Mouse (Mus musculus) thymus, adult 2 months (tissue): ENCODE results near the gene 9430097D07Rik. TPM values are rescaled to one million over a fixed set of nuclear protein-coding genes. Genes with fewer than 3 reads are reported as not detected.

ENCODE experiments used
- DNase-seq: peaks from one replicate; pipeline ENCODE4 v3.0.0; 2021
- H3K27ac ChIP-seq: fragments of 200-500 bp; 2 replicates; pipeline ENCODE4 v1.5.1; 2012; ENCODE audit warnings: low read length, control low read depth; ENCODE audit not compliant: control insufficient read depth, insufficient read depth
- H3K27me3 ChIP-seq: fragments of 200-500 bp; 2 replicates; pipeline ENCODE4 v1.6.1; 2012; ENCODE audit warnings: mild to moderate bottlenecking, low read length, moderate library complexity, mixed read lengths; ENCODE audit not compliant: control insufficient read depth, insufficient read depth
- H3K36me3 ChIP-seq: fragments of 200-500 bp; 2 replicates; pipeline ENCODE4 v1.6.1; 2012; ENCODE audit warnings: mild to moderate bottlenecking, low read length, moderate library complexity; ENCODE audit not compliant: control insufficient read depth, insufficient read depth
- H3K4me1 ChIP-seq: fragments of 200-500 bp; replicated peaks from 2 replicates; pipeline ENCODE4 v1.6.1; 2012; ENCODE audit warnings: low read length; ENCODE audit not compliant: control insufficient read depth, insufficient read depth
- H3K4me3 ChIP-seq: fragments of 200-500 bp; 2 replicates; pipeline ENCODE4 v1.5.1; 2012; ENCODE audit warnings: mild to moderate bottlenecking, low read length, control low read depth, moderate library complexity; ENCODE audit not compliant: control insufficient read depth, insufficient read depth
- CTCF ChIP-seq: fragments of 200-500 bp; IDR thresholded peaks from 2 replicates; pipeline ENCODE4 v1.5.1; 2012; ENCODE audit warnings: mild to moderate bottlenecking, control low read depth, low read length, moderate library complexity, borderline replicate concordance; ENCODE audit not compliant: control insufficient read depth, poor library complexity, insufficient read depth; ENCODE audit errors: extremely low read depth
- POLR2A ChIP-seq: fragments of 200-500 bp; IDR thresholded peaks from 2 replicates; pipeline ENCODE4 v1.6.1; 2012; ENCODE audit warnings: mild to moderate bottlenecking, low read length, control low read depth, moderate library complexity; ENCODE audit not compliant: control insufficient read depth, poor library complexity, insufficient read depth; ENCODE audit errors: extremely low read depth
- whole genome bisulfite sequencing: fragments of 180-500 bp; shearing (Covaris S2); methylation state at CpG from one replicate; pipeline ENCODE4 v1.1.7; 2018; 5-methylcytosine and 5-hydroxymethylcytosine counted together
- polyA plus RNA-seq: library from polyadenylated mRNA; depleted of rRNA; stranded (reverse); fragments of >200 nt; gene quantifications from 2 replicates; pipeline ENCODE4 v1.2.3, GENCODE M21; 2012

9430097D07Rik gene
- polyA plus RNA-seq, 1 experiment = not detected

DNA sequence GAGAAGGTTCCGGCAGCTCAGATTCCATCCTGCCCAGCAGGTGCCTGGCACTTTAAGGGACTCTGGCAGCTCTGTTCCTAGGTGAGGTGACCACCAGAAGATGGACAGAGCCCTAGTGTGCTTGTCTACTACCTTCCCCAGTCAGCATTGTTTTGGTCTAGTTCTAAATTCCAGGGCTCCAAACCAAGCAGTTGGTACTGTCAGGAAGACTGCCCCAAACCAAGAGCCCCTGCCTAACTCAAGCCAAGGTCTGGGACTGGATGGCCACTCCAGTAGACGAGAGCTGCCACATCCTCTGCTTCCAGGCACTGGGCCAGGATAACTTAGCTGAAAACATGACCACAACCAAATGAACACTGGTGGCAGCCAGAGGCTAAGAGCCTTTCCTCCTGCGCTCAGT lies 6.5 kb downstream of the 9430097D07Rik start:
- H3K4me3 ChIP-seq = no peak overlapping the region
- WGBS = 94% methylated on average over 3 of the region's 3 CpGs
- TF ChIP-seq POLR2A (no peak), CTCF (no peak)
- H3K27ac ChIP-seq = no peak overlapping the region
- H3K27me3 ChIP-seq = no peaks in the 10 kb centered on the region
- peaks cover 12% of the 10 kb centered on the region for H3K4me1 ChIP-seq
- DNase-seq = no peak
- peaks cover 15% of the 10 kb centered on the region; the same call in 1 of the 2 replicates for H3K36me3 ChIP-seq

DNA sequence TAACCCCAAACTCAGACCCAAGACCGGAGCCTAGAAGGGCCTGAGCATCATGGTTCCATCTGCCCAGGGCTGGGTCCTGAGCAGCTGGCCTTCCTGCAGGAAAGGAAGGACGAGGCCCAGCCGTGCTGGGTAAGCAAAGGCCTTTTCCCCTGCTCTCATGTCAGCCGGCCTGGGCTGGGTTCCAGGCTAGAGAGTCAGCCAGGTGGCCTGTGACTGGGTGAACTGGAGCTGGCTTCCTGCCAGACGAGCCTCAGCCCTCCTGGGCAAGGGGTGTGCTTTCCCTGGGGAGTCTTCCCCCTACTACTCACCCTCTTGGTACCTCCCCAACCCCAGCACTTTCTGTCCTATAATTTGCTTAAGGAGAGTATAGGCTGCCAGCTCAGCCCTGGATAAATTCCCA lies 7.3 kb downstream of the 9430097D07Rik start:
- H3K27ac ChIP-seq = no peak overlapping the region
- TF ChIP-seq POLR2A (no peak), CTCF (no peak)
- peaks cover 15% of the 10 kb centered on the region; the same call in 1 of the 2 replicates for H3K36me3 ChIP-seq
- H3K4me1 ChIP-seq = peaks cover 12% of the 10 kb centered on the region
- 62% methylated on average over 5 of the region's 5 CpGs for WGBS
- DNase-seq = no peak
- no peak overlapping the region for H3K4me3 ChIP-seq
- H3K27me3 ChIP-seq = no peaks in the 10 kb centered on the region

DNA sequence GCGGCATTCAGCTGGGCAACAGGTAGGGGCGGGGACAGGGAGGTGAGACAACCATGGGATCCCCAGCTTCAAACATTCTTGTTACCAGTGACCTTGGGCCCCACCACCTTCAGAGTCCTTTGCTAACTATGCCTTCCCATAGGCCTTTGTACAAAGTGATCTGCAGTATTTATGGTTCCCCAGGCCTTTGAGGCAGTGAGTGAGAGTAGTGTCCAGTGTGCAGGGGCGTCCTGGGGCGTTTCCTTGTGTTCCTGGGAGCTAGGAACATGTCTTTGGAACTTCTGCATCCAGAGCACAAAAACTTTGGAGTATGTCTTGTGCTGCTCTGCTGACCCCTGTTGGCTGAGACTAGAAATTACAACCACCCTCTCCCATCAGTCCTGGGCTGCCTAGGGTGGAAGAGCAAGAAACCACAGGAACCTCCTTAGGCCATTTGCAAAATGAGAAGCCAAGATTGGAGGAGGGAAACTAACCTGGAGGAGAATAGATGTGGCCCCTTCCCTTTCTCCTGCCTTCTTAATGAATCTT lies 8.9 kb downstream of the 9430097D07Rik start:
- 47% methylated on average over 4 of the region's 4 CpGs for WGBS
- DNase-seq = peak; percentile 75
- H3K36me3 ChIP-seq = peaks cover 15% of the 10 kb centered on the region; the same call in 1 of the 2 replicates
- TF ChIP-seq POLR2A = no peak
- TF ChIP-seq CTCF = peak; percentile 51; the same call in 1 of the 2 replicates
- H3K4me1 ChIP-seq = peaks cover 5% of the 10 kb centered on the region
- H3K27ac ChIP-seq = no peak overlapping the region
- no peak overlapping the region for H3K4me3 ChIP-seq
- no peaks in the 10 kb centered on the region for H3K27me3 ChIP-seq

DNA sequence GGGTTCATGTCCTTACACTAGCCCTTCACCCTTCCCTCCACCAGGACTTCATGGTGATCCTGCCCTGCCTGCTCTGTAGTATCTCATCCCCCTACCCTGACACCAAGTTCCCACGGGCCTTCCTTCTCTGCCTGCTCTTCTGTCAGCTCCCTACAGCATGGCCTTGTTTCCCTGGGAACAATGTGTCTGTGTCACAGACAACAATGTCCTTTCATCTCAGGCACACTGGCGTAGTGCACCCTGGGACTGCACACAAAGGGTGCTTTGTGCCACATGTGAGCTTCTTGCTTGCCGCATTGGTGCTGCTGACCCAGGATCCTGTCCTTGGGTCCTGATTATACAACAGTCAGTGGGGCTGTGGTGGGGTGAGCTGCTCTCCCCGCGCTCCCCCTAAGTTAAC lies 15.9 kb downstream of the 9430097D07Rik start:
- WGBS = 95% methylated on average over 5 of the region's 5 CpGs
- peaks cover 6% of the 10 kb centered on the region; the same call in 1 of the 2 replicates for H3K36me3 ChIP-seq

DNA sequence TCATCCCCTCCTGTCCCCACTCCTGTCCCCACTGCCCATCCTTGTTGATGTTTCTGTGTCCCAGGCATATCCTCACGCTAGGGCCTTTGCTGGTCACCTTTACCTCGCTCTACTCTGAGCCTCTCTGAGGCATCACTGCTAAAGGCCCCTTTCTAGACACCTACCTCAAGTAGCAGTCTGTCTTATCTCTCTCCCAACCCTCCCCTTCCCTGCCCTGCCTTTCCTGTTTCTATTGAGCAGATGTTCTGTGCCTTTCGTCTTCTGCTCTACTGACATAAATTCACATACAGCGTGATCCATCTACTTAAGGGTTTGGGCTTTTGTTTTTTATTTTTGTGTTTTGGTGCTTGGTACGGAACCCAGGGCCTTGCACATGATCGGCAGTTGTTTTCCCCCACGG lies 19.5 kb downstream of the 9430097D07Rik start:
- H3K27ac ChIP-seq = peak overlapping the region; percentile 70
- H3K36me3 ChIP-seq = no peaks in the 10 kb centered on the region
- DNase-seq = peak; percentile 44
- WGBS = 26% methylated on average over 7 of the region's 7 CpGs
- H3K27me3 ChIP-seq = no peaks in the 10 kb centered on the region
- peaks cover 49% of the 10 kb centered on the region for H3K4me1 ChIP-seq
- TF ChIP-seq POLR2A (no peak), CTCF (no peak)
- no peak overlapping the region for H3K4me3 ChIP-seq

More for the DNA sequence above, 15.9 kb downstream of the 9430097D07Rik start:
- Histone ChIP-seq H3K4me3 (no peak overlapping the region), H3K27me3 (no peaks in the 10 kb centered on the region), H3K4me1 (peaks cover 34% of the 10 kb centered on the region), H3K27ac (no peak overlapping the region)
- no peak for DNase-seq
- TF ChIP-seq POLR2A (no peak), CTCF (no peak)

DNA sequence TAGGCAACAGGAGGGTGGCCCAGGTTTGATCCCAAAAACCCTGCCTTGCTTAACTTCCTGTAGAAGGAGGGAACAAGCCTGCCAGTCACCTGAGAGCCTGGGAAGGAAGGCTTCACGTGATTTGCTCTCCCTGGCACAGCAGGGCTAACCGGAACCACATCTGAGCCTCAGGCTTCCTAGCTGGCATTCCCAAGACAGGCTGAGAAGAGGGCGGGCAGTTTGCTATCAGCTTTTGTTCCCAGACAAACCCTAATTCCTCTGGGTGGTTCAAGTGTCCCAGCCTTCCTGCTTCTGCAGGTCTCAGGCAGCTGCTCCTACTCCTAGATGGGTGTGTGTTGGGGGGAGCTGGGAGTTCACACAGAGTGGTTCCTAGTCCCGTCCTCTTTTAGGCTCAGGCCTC lies 20.0 kb downstream of the 9430097D07Rik start:
- Histone ChIP-seq H3K27me3 (no peaks in the 10 kb centered on the region), H3K4me3 (no peak overlapping the region), H3K4me1 (peaks cover 49% of the 10 kb centered on the region), H3K36me3 (no peaks in the 10 kb centered on the region), H3K27ac (peak overlapping the region; percentile 59)
- 74% methylated on average over 4 of the region's 4 CpGs for WGBS
- no peak for DNase-seq
- TF ChIP-seq CTCF = 0 out of 2 replicates have a peak, but pooled peaks have one; percentile 28
- no peak for TF ChIP-seq POLR2A
